Mouse (Mus musculus) hindbrain, embryonic 15.5 days (tissue): ENCODE data around the gene Stmnd1. TPM values are rescaled to one million over a fixed set of nuclear protein-coding genes. Genes with fewer than 3 reads are reported as not detected.
"Not testable (repeated sequence)": the region's sequence is repeated elsewhere in the genome, so short reads cannot be mapped to it uniquely, and the experiment has no call there.

Experiments
- ATAC-seq: fragments of 200-750 bp; cut with Nextera tagmentation; 2 replicates; pipeline ENCODE4 v1.8.0; 2017; ENCODE audit warnings: low read depth, moderate number of reproducible peaks, moderate TSS enrichment; ENCODE audit not compliant: low FRiP score
- H3K27ac ChIP-seq: fragments of 300-500 bp; sonication (generic); replicated peaks from 2 replicates; pipeline ENCODE4 v1.5.1; 2015; ENCODE audit warnings: mild to moderate bottlenecking, inconsistent platforms
- H3K27me3 ChIP-seq: fragments of 300-500 bp; sonication (generic); 2 replicates; pipeline ENCODE4 v1.6.1; 2015; ENCODE audit warnings: control low read depth, inconsistent platforms
- H3K36me3 ChIP-seq: fragments of 300-500 bp; sonication (generic); 2 replicates; pipeline ENCODE4 v1.6.1; 2015; ENCODE audit warnings: control low read depth, inconsistent platforms
- H3K4me1 ChIP-seq: fragments of 300-500 bp; sonication (generic); replicated peaks from 2 replicates; pipeline ENCODE4 v1.6.1; 2015; ENCODE audit warnings: control low read depth, inconsistent platforms
- H3K4me2 ChIP-seq: fragments of 300-500 bp; sonication (generic); 2 replicates; pipeline ENCODE4 v1.6.1; 2015; ENCODE audit warnings: moderate library complexity, mild to moderate bottlenecking, inconsistent platforms
- H3K4me3 ChIP-seq: fragments of 300-500 bp; sonication (generic); 2 replicates; pipeline ENCODE4 v1.5.1; 2015; ENCODE audit warnings: mild to moderate bottlenecking, inconsistent platforms
- H3K9ac ChIP-seq: fragments of 300-500 bp; sonication (generic); 2 replicates; pipeline ENCODE4 v1.6.1; 2015; ENCODE audit warnings: inconsistent platforms
- H3K9me3 ChIP-seq: fragments of 300-500 bp; sonication (generic); 2 replicates; pipeline ENCODE4 v1.6.1; 2016; ENCODE audit warnings: control low read depth, inconsistent platforms
- WGBS: fragments of 180-500 bp; shearing (Covaris S2); methylation state at CpG from one replicate; pipeline ENCODE4 v1.1.7; 2015; 5-methylcytosine and 5-hydroxymethylcytosine counted together
- polyA plus RNA-seq: library from polyadenylated mRNA; unstranded; fragments of >200 nt; fragmentation: Nextera tagmentation; extraction: Ambion mirVana; gene quantifications from 2 replicates; pipeline ENCODE4 v1.2.1, GENCODE M21; 2015

Gene Stmnd1
- 0.10 TPM in 1 of 2 replicates, not detected in the other for polyA plus RNA-seq

DNA sequence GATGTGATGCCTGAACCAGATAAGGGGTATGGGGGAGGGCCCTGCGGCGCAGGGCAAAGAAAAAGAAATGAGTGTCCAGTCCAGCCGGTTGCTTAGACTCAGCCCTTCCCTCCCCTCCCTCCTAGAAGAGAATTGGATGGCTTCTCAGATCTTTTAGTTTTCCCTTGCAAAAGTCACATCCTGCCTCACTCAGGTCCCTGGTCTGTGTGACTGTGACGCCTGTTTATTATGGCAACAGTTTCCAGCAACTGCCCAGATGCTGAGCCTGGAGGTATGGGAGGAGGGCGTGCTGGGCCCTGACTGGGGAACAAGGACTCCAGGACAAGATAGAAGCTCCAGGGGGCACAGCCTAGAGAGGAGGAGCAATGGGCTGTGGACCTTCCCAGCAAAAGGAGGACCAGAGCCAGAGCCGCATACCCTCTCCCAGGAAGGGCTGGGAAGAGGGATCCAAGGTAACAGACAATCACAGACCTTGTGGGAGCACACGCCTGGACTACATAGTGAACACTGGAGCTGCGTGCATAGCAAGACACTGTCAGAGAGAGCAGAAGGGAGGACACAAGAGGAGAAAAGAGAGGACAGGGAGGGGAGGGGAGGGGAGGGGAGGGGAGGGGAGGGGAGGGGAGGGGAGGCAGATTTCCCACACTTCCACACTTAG lies at the start of gene Stmnd1:
TSS of gene Stmnd1 (plus strand) at position 269 of the 658 bp plus-strand sequence.
- H3K4me3 ChIP-seq = no peak within 1 kb of the TSS
- WGBS = 20% methylated on average over 8 of the region's 8 CpGs
- H3K9me3 ChIP-seq = no peaks in the 10 kb centered on the region
- H3K27me3 ChIP-seq = no peaks in the 10 kb centered on the region
- ATAC-seq = peak; percentile 66; the same call in 1 of the 2 replicates
- peak within 1 kb of the TSS; percentile 46 for H3K4me2 ChIP-seq
- no peak within 1 kb of the TSS for H3K9ac ChIP-seq
- no peaks in the 10 kb centered on the region for H3K36me3 ChIP-seq
- no peak within 1 kb of the TSS for H3K27ac ChIP-seq
- peaks cover 13% of the 10 kb centered on the region for H3K4me1 ChIP-seq

GRCm38 (mm10) chr13:46226956-46227355 lies 46.6 kb upstream of the Stmnd1 start:
- H3K27me3 ChIP-seq = no peaks in the 10 kb centered on the region
- H3K9ac ChIP-seq = no peak overlapping the region
- no peak overlapping the region for H3K4me2 ChIP-seq
- H3K27ac ChIP-seq = no peak overlapping the region
- H3K4me3 ChIP-seq = no peak overlapping the region
- ATAC-seq = no peak
- no peaks in the 10 kb centered on the region for H3K36me3 ChIP-seq
- H3K4me1 ChIP-seq = no peaks in the 10 kb centered on the region; the same call in 1 of the 2 replicates
- WGBS = 56% methylated on average over 2 of the region's 2 CpGs
- H3K9me3 ChIP-seq = no peaks in the 10 kb centered on the region

DNA sequence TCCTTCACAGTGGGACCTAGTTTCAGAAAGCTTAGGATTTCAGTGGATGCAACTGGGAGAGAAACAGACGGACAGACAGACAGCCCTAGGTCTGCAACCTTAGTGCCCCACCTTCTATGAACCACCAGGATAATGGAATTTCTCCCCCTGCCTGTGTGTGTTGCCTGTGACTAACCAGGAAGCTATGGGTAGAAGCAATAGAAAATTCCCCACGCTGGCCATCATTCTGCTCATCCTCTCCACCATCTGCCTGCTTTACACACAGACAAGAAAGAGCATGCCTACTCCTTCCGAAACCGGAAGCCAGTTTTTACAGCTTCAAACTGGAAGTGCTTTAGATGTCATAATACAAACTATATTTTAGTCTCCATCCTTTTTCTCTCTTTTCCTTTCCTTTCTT lies 46.0 kb upstream of the Stmnd1 start:
- ATAC-seq = no peak
- no peak overlapping the region for H3K27ac ChIP-seq
- H3K9me3 ChIP-seq = no peaks in the 10 kb centered on the region
- H3K36me3 ChIP-seq = no peaks in the 10 kb centered on the region
- H3K4me3 ChIP-seq = no peak overlapping the region
- no peak overlapping the region for H3K4me2 ChIP-seq
- no peaks in the 10 kb centered on the region; the same call in 1 of the 2 replicates for H3K4me1 ChIP-seq
- 84% methylated on average over 4 of the region's 4 CpGs for WGBS
- H3K9ac ChIP-seq = no peak overlapping the region
- H3K27me3 ChIP-seq = no peaks in the 10 kb centered on the region

DNA sequence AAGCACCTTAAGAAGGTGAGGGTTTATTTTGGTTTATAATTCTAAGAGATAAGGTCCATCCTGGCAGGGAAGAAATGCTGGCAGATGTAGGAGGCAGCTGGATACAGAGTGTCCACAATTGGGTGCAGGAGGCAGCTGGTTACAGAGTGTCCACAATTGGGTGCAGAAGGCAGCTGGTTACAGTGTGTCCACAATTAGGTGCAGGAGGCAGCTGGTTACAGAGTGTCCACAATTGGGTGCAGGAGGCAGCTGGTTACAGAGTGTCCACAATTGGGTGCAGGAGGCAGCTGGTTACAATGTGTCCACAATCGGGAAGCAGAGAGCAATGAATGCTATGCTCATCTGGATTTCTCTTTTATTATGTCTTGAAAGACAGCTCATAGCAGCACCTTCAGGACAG lies 44.8 kb upstream of the Stmnd1 start:
- not testable (repeated sequence) for H3K4me1 ChIP-seq, H3K4me2 ChIP-seq, H3K4me3 ChIP-seq, H3K36me3 ChIP-seq, H3K27me3 ChIP-seq, H3K9ac ChIP-seq, H3K9me3 ChIP-seq, ATAC-seq, H3K27ac ChIP-seq
- 100% methylated on average over 1 of the region's 1 CpGs for WGBS

GRCm38 (mm10) chr13:46231514-46232085 lies 41.9 kb upstream of the Stmnd1 start:
- H3K4me1 ChIP-seq = no peaks in the 10 kb centered on the region
- H3K27ac ChIP-seq = no peak overlapping the region
- no peaks in the 10 kb centered on the region for H3K9me3 ChIP-seq
- no peak for ATAC-seq
- H3K4me2 ChIP-seq = no peak overlapping the region
- H3K4me3 ChIP-seq = no peak overlapping the region
- no peaks in the 10 kb centered on the region for H3K36me3 ChIP-seq
- no peak overlapping the region for H3K9ac ChIP-seq
- no peaks in the 10 kb centered on the region for H3K27me3 ChIP-seq
- WGBS = 67% methylated on average over 5 of the region's 5 CpGs

- Histone ChIP-seq H3K4me3 (no peak overlapping the region), H3K4me2 (no peak overlapping the region), H3K4me1 (peaks cover 10% of the 10 kb centered on the region), H3K27ac (no peak overlapping the region), H3K36me3 (no peaks in the 10 kb centered on the region), H3K9ac (no peak overlapping the region), H3K9me3 (no peaks in the 10 kb centered on the region), H3K27me3 (no peaks in the 10 kb centered on the region)
- ATAC-seq = no peak
- WGBS = 61% methylated on average over 7 of the region's 7 CpGs
Observed at GRCm38 (mm10) chr13:46237723-46238349, 35.7 kb upstream of the Stmnd1 start.

DNA sequence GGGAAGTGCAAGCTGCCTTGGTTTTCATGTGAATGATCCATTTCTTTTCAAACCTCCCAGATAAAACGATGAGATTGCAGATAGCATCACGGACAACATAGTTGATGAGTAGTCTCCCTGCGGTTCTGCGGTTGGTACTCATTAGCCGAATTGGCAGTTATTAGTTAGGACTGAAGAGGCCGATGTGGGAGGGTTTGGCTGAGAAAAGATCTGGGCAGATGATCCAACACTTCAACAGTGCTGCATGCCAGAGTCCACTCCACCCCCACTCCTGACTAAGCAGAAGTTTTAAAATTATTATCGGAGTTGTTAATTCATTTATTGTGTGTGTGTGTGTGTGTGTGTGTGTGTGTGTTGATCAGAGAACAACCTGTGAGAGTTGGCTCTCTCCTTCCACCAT lies 34.7 kb upstream of the Stmnd1 start:
- no peak overlapping the region for H3K4me3 ChIP-seq
- WGBS = 80% methylated on average over 7 of the region's 7 CpGs
- no peaks in the 10 kb centered on the region for H3K36me3 ChIP-seq
- H3K9ac ChIP-seq = no peak overlapping the region
- peaks cover 10% of the 10 kb centered on the region for H3K4me1 ChIP-seq
- no peaks in the 10 kb centered on the region for H3K9me3 ChIP-seq
- H3K27me3 ChIP-seq = no peaks in the 10 kb centered on the region
- no peak for ATAC-seq
- no peak overlapping the region for H3K4me2 ChIP-seq
- H3K27ac ChIP-seq = no peak overlapping the region

DNA sequence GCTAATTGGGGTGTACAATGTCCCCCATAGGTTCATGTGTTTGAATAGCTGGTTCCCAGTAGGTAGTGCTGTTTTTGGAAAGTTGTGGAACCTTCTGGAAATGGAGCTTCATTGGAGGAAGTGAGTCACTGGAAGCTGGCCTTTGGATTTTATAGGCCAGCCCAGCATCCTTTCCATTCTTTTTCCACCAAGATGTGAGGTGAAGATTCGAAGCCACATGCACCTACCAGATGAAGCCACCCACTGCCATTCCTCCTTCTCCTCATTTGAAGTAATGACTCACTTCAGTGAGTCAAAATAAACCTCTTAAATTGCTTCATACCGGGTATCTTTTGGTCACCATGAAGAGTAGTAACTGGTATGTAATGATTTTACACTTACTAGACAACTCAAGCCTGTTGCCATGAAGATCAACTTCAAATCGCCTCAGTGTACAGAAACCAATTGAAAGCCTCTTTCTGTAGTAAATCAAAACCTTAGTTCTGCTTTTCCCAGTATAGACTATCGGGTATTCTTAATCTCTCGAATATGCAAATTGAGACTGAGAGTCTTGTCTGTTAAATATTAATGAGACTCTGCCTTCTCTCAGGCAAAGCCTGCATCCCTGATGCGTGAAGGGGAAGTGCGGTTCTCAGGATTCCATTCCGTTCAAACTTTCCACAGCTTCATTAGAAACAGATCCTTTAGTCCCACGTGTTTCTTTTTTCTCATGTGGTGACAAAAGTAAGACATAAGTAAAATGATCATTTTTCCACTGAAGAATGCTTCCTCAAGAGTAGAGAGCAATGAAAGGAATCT lies 31.9 kb upstream of the Stmnd1 start:
- 43% methylated on average over 9 of the region's 9 CpGs for WGBS
- H3K27me3 ChIP-seq = no peaks in the 10 kb centered on the region
- no peak for ATAC-seq
- no peak overlapping the region for H3K9ac ChIP-seq
- no peak overlapping the region for H3K27ac ChIP-seq
- peaks cover 10% of the 10 kb centered on the region for H3K4me1 ChIP-seq
- H3K4me3 ChIP-seq = no peak overlapping the region
- no peaks in the 10 kb centered on the region for H3K9me3 ChIP-seq
- H3K36me3 ChIP-seq = no peaks in the 10 kb centered on the region
- no peak overlapping the region for H3K4me2 ChIP-seq

DNA sequence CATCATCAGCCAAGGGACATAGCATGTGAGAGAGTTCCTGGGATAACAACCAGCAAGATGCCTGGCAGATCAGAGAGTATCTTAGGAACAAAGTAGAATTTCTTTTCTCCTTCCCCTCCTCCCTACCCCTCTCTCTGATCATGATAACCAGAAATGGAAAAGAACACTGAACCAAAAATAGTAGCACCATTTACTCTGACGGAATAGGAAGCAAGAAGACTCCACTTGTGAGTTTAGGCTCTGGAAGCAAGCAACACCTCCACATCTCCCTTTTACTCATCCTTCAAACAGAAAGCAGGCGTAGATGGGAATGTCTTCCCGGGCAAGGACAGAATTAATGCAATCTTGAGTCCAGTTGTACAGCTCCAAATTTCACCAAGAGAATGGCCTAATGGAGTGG lies 19.8 kb upstream of the Stmnd1 start:
- WGBS = 91% methylated on average over 3 of the region's 3 CpGs
- H3K4me1 ChIP-seq = no peaks in the 10 kb centered on the region
- no peaks in the 10 kb centered on the region for H3K36me3 ChIP-seq
- no peak overlapping the region for H3K4me3 ChIP-seq
- H3K4me2 ChIP-seq = no peak overlapping the region
- H3K27me3 ChIP-seq = no peaks in the 10 kb centered on the region
- no peak overlapping the region for H3K9ac ChIP-seq
- no peaks in the 10 kb centered on the region for H3K9me3 ChIP-seq
- no peak for ATAC-seq
- no peak overlapping the region for H3K27ac ChIP-seq

DNA sequence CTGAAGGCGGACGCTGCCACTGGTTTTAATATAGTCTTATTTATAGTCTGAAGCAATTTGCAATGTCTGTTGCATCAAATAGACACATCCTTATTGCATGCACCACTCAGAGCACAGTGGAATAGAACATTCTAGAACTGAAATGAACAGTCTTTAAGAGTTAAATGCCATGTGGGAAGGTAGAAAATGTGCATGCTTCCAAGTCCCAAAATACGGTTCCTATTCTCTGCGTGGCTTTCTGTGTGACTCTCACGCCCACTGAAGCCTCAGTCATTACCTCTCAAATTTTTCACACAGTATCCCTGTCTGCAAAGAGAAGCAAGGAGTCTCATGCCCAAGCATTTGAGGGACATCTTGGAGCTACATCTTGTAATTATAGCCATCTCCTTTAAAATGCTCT lies 19.4 kb upstream of the Stmnd1 start:
- Histone ChIP-seq H3K27ac (no peak overlapping the region), H3K36me3 (no peaks in the 10 kb centered on the region), H3K27me3 (no peaks in the 10 kb centered on the region), H3K9ac (no peak overlapping the region), H3K9me3 (no peaks in the 10 kb centered on the region), H3K4me2 (no peak overlapping the region), H3K4me1 (no peaks in the 10 kb centered on the region), H3K4me3 (no peak overlapping the region)
- no peak for ATAC-seq
- WGBS = 97% methylated on average over 5 of the region's 5 CpGs

GRCm38 (mm10) chr13:46255616-46256015 lies 17.9 kb upstream of the Stmnd1 start:
- no peak overlapping the region for H3K27ac ChIP-seq
- H3K36me3 ChIP-seq = no peaks in the 10 kb centered on the region
- no peak for ATAC-seq
- H3K9me3 ChIP-seq = no peaks in the 10 kb centered on the region
- no peak overlapping the region for H3K9ac ChIP-seq
- WGBS = 85% methylated on average over 6 of the region's 6 CpGs
- no peaks in the 10 kb centered on the region for H3K27me3 ChIP-seq
- no peaks in the 10 kb centered on the region for H3K4me1 ChIP-seq
- no peak overlapping the region for H3K4me2 ChIP-seq
- no peak overlapping the region for H3K4me3 ChIP-seq

DNA sequence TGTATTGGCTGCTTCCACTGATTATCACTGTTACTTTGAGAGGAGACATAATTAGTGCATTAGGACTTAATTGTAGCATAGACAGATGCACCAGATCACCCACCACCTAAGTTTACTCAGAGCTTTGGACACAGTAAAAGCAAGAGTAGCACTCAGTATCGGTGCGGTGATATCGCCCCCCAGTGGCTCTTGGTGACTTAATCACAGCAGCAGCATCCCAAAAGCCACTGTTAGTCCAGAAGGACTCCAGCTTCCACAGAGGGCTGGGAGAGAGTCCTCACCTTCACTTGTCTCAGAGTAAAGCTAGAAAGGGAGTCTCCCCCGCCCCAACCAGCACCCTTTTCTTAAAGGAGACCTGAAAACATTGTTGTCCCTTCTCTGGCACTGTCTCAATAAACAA lies 15.7 kb upstream of the Stmnd1 start:
- no peak overlapping the region for H3K9ac ChIP-seq
- H3K4me2 ChIP-seq = no peak overlapping the region
- WGBS = 4% methylated on average over 4 of the region's 4 CpGs
- ATAC-seq = no peak
- no peaks in the 10 kb centered on the region for H3K27me3 ChIP-seq
- H3K36me3 ChIP-seq = no peaks in the 10 kb centered on the region
- no peaks in the 10 kb centered on the region for H3K4me1 ChIP-seq
- H3K4me3 ChIP-seq = no peak overlapping the region
- no peaks in the 10 kb centered on the region for H3K9me3 ChIP-seq
- H3K27ac ChIP-seq = no peak overlapping the region
